Mouse (Mus musculus) midbrain, postnatal 0 days (tissue): ENCODE results near the gene Tmem88b. TPM values are rescaled to one million over a fixed set of nuclear protein-coding genes. Genes with fewer than 3 reads are reported as not detected.
"Not testable (repeated sequence)": the region's sequence is repeated elsewhere in the genome, so short reads cannot be mapped to it uniquely, and the experiment has no call there.

ENCODE experiments used
- ATAC-seq: fragments of 200-750 bp; cut with Nextera tagmentation; 2 replicates; pipeline ENCODE4 v1.8.0; 2017; ENCODE audit warnings: moderate number of reproducible peaks, mild to moderate bottlenecking, moderate TSS enrichment, moderate library complexity; ENCODE audit not compliant: low FRiP score
- DNase-seq: peaks from one replicate; pipeline ENCODE4 v3.0.0-alpha.2; 2015; ENCODE audit warnings: low spot score
- H3K27ac ChIP-seq: fragments of 300-500 bp; sonication (generic); 2 replicates; pipeline ENCODE4 v1.5.1; 2014; ENCODE audit warnings: low read depth, mild to moderate bottlenecking, low read length, mixed read lengths
- H3K27me3 ChIP-seq: fragments of 300-500 bp; sonication (generic); 2 replicates; pipeline ENCODE4 v1.6.1; 2014; ENCODE audit warnings: low read length, control low read depth, mixed read lengths; ENCODE audit not compliant: insufficient read depth
- H3K36me3 ChIP-seq: fragments of 300-500 bp; sonication (generic); 2 replicates; pipeline ENCODE4 v1.6.1; 2014; ENCODE audit warnings: low read length, control low read depth, mixed read lengths; ENCODE audit not compliant: insufficient read depth
- H3K4me1 ChIP-seq: fragments of 300-500 bp; sonication (generic); 2 replicates; pipeline ENCODE4 v1.6.1; 2014; ENCODE audit warnings: mild to moderate bottlenecking, control low read depth, antibody characterized with exemption, low read length, mixed read lengths; ENCODE audit not compliant: insufficient read depth
- H3K4me2 ChIP-seq: fragments of 300-500 bp; sonication (generic); 2 replicates; pipeline ENCODE4 v1.6.1; 2014; ENCODE audit warnings: low read depth, mild to moderate bottlenecking, low read length, mixed read lengths; ENCODE audit not compliant: poor library complexity, severe bottlenecking
- H3K4me3 ChIP-seq: fragments of 300-500 bp; sonication (generic); 2 replicates; pipeline ENCODE4 v1.5.1; 2014; ENCODE audit warnings: low read depth, mild to moderate bottlenecking, low read length, moderate library complexity
- H3K9ac ChIP-seq: fragments of 300-500 bp; sonication (generic); replicated peaks from 2 replicates; pipeline ENCODE4 v1.6.1; 2014; ENCODE audit warnings: mild to moderate bottlenecking, low read length, moderate library complexity, mixed read lengths; ENCODE audit not compliant: poor library complexity, severe bottlenecking
- H3K9me3 ChIP-seq: fragments of 300-500 bp; sonication (generic); 2 replicates; pipeline ENCODE4 v1.6.1; 2016; ENCODE audit warnings: low read length, control low read depth
- CTCF ChIP-seq: IDR thresholded peaks from 2 replicates; pipeline ENCODE4 v1.5.1; 2016; ENCODE audit warnings: antibody characterized with exemption, mild to moderate bottlenecking
- WGBS: fragments of 180-500 bp; shearing (Covaris S2); extraction: QIAGEN DNeasy Blood & Tissue Kit; methylation state at CpG from one replicate; pipeline ENCODE4 v1.1.7; 2014; 5-methylcytosine and 5-hydroxymethylcytosine counted together
- polyA plus RNA-seq: library from polyadenylated mRNA; unstranded; fragments of >200 nt; fragmentation: Nextera tagmentation; extraction: Ambion mirVana; gene quantifications from 2 replicates; pipeline ENCODE4 v1.2.1, GENCODE M21; 2015
- total RNA-seq: library from RNA; depleted of rRNA; stranded (reverse); fragments of >200 nt; gene quantifications from 2 replicates; pipeline ENCODE4 v1.2.3, GENCODE M21; 2014

Gene Tmem88b
- total and polyA plus RNA-seq, 2 experiments from 2014 or later, result 0.56 to 0.66 TPM

- no peak for TF ChIP-seq CTCF
- Histone ChIP-seq H3K4me2 (no peak overlapping the region), H3K27me3 (no peaks in the 10 kb centered on the region; the same call in 1 of the 2 replicates), H3K9ac (no peak overlapping the region), H3K4me3 (no peak overlapping the region), H3K36me3 (no peaks in the 10 kb centered on the region), H3K9me3 (no peaks in the 10 kb centered on the region), H3K4me1 (no peaks in the 10 kb centered on the region), H3K27ac (no peak overlapping the region)
- DNase-seq (no peak), ATAC-seq (no peak)
- WGBS, result 82% methylated on average over 2 of the region's 2 CpGs
Observed at GRCm38 (mm10) chr4:155793730-155794129, 8.1 kb upstream of the Tmem88b start.

GRCm38 (mm10) chr4:155791240-155791933 is 5.7 kb upstream of the Tmem88b start:
- no peaks in the 10 kb centered on the region; the same call in 1 of the 2 replicates for H3K27me3 ChIP-seq
- no peaks in the 10 kb centered on the region for H3K36me3 ChIP-seq
- WGBS, result 78% methylated on average over 24 of the region's 24 CpGs
- TF ChIP-seq CTCF, result no peak
- H3K27ac ChIP-seq, result no peak overlapping the region
- ATAC-seq (no peak), DNase-seq (no peak)
- H3K4me3 ChIP-seq, result no peak overlapping the region
- no peaks in the 10 kb centered on the region for H3K4me1 ChIP-seq
- no peak overlapping the region for H3K9ac ChIP-seq
- H3K9me3 ChIP-seq, result no peaks in the 10 kb centered on the region
- H3K4me2 ChIP-seq, result no peak overlapping the region

- DNase-seq, result no peak
- TF ChIP-seq CTCF, result no peak
- WGBS, result 67% methylated on average over 3 of the region's 3 CpGs
- H3K9ac ChIP-seq, result no peak overlapping the region
- H3K36me3 ChIP-seq, result no peaks in the 10 kb centered on the region
- H3K27ac ChIP-seq, result no peak overlapping the region
- H3K9me3 ChIP-seq, result no peaks in the 10 kb centered on the region
- H3K27me3 ChIP-seq, result no peaks in the 10 kb centered on the region; the same call in 1 of the 2 replicates
- no peak overlapping the region for H3K4me3 ChIP-seq
- no peak for ATAC-seq
- H3K4me1 ChIP-seq, result no peaks in the 10 kb centered on the region
- H3K4me2 ChIP-seq, result no peak overlapping the region
Observed at GRCm38 (mm10) chr4:155790650-155791161, 5.0 kb upstream of the Tmem88b start.

- Histone ChIP-seq H3K36me3 (no peaks in the 10 kb centered on the region), H3K4me1 (peaks cover 4% of the 10 kb centered on the region; the same call in 1 of the 2 replicates), H3K27ac (no peak within 1 kb of the TSS), H3K9ac (no peak within 1 kb of the TSS), H3K4me2 (no peak within 1 kb of the TSS), H3K4me3 (no peak within 1 kb of the TSS), H3K27me3 (no peaks in the 10 kb centered on the region; the same call in 1 of the 2 replicates), H3K9me3 (no peaks in the 10 kb centered on the region)
- DNase-seq, result no peak
- TF ChIP-seq CTCF, result no peak
- ATAC-seq, result no peak
- 63% methylated on average over 3 of the region's 3 CpGs for WGBS
Observed at GRCm38 (mm10) chr4:155790021-155790489, 4.4 kb upstream of the Tmem88b start, which contains the start of gene Ankrd65. TSS of gene Ankrd65 (plus strand) at chr4:155790439.

- not testable (repeated sequence) for H3K4me3 ChIP-seq, H3K4me2 ChIP-seq, H3K36me3 ChIP-seq, H3K9ac ChIP-seq, ATAC-seq, DNase-seq, H3K4me1 ChIP-seq, H3K9me3 ChIP-seq, H3K27me3 ChIP-seq, H3K27ac ChIP-seq
- 81% methylated on average over 4 of the region's 4 CpGs for WGBS
Observed at GRCm38 (mm10) chr4:155788833-155789232, 3.2 kb upstream of the Tmem88b start.

- no peak overlapping the region for H3K4me3 ChIP-seq
- H3K27me3 ChIP-seq, result no peaks in the 10 kb centered on the region; the same call in 1 of the 2 replicates
- DNase-seq, result no peak
- TF ChIP-seq CTCF, result no peak
- 85% methylated on average over 3 of the region's 3 CpGs for WGBS
- no peak overlapping the region for H3K27ac ChIP-seq
- H3K9ac ChIP-seq, result no peak overlapping the region
- H3K4me2 ChIP-seq, result no peak overlapping the region
- no peaks in the 10 kb centered on the region for H3K9me3 ChIP-seq
- no peaks in the 10 kb centered on the region for H3K36me3 ChIP-seq
- ATAC-seq, result no peak
- peaks cover 6% of the 10 kb centered on the region; the same call in 1 of the 2 replicates for H3K4me1 ChIP-seq
Observed at GRCm38 (mm10) chr4:155788300-155788699, 2.6 kb upstream of the Tmem88b start.
